Mouse (Mus musculus) heart, postnatal 0 days (tissue): ENCODE results near the gene Chmp6. TPM values are rescaled to one million over a fixed set of nuclear protein-coding genes. Genes with fewer than 3 reads are reported as not detected.

Source experiments
- ATAC-seq: fragments of 200-750 bp; cut with Nextera tagmentation; 2 replicates; pipeline ENCODE4 v1.8.0; 2017; ENCODE audit warnings: low read depth, moderate number of reproducible peaks, moderate library complexity; ENCODE audit not compliant: insufficient read depth
- DNase-seq: peaks from one replicate; pipeline ENCODE4 v3.0.0-alpha.2; 2016; ENCODE audit warnings: low spot score
- H3K27ac ChIP-seq: fragments of 300-500 bp; sonication (generic); 2 replicates; pipeline ENCODE4 v1.5.1; 2014; ENCODE audit warnings: low read depth, mild to moderate bottlenecking
- H3K27me3 ChIP-seq: fragments of 300-500 bp; sonication (generic); 2 replicates; pipeline ENCODE4 v1.6.1; 2014; ENCODE audit warnings: low read length, mixed read lengths; ENCODE audit not compliant: control insufficient read depth, insufficient read depth
- H3K36me3 ChIP-seq: fragments of 300-500 bp; sonication (generic); replicated peaks from 2 replicates; pipeline ENCODE4 v1.6.1; 2014; ENCODE audit warnings: low read length, mixed read lengths; ENCODE audit not compliant: control insufficient read depth, insufficient read depth
- H3K4me1 ChIP-seq: fragments of 300-500 bp; sonication (generic); 2 replicates; pipeline ENCODE4 v1.6.1; 2014; ENCODE audit warnings: antibody characterized with exemption; ENCODE audit not compliant: control insufficient read depth, insufficient read depth
- H3K4me2 ChIP-seq: fragments of 300-500 bp; sonication (generic); 2 replicates; pipeline ENCODE4 v1.6.1; 2014; ENCODE audit warnings: low read depth, mild to moderate bottlenecking, low read length, moderate library complexity
- H3K4me3 ChIP-seq: fragments of 300-500 bp; sonication (generic); 2 replicates; pipeline ENCODE4 v1.5.1; 2014; ENCODE audit warnings: low read depth, low read length
- H3K9ac ChIP-seq: fragments of 300-500 bp; sonication (generic); replicated peaks from 2 replicates; pipeline ENCODE4 v1.6.1; 2014; ENCODE audit warnings: low read depth, low read length, mixed read lengths
- H3K9me3 ChIP-seq: fragments of 300-500 bp; sonication (generic); replicated peaks from 2 replicates; pipeline ENCODE4 v1.6.1; 2016; ENCODE audit warnings: low read length; ENCODE audit not compliant: control insufficient read depth
- CTCF ChIP-seq: IDR thresholded peaks from 2 replicates; pipeline ENCODE4 v1.5.1; 2016; ENCODE audit warnings: antibody characterized with exemption, control low read depth, low read depth
- EP300 ChIP-seq: IDR thresholded peaks from 2 replicates; pipeline ENCODE4 v1.6.1; 2016; ENCODE audit warnings: antibody characterized with exemption, low read depth
- WGBS: fragments of 180-500 bp; shearing (Covaris S2); extraction: QIAGEN DNeasy Blood & Tissue Kit; methylation state at CpG from one replicate; pipeline ENCODE4 v1.1.7; 2014; 5-methylcytosine and 5-hydroxymethylcytosine counted together
- polyA plus RNA-seq: library from polyadenylated mRNA; unstranded; fragments of >200 nt; fragmentation: Nextera tagmentation; extraction: Ambion mirVana; gene quantifications from 2 replicates; pipeline ENCODE4 v1.2.1, GENCODE M21; 2015
- total RNA-seq: library from RNA; depleted of rRNA; stranded (reverse); fragments of >200 nt; gene quantifications from 2 replicates; pipeline ENCODE4 v1.2.3, GENCODE M21; 2014; ENCODE audit warnings: low replicate concordance

Gene Chmp6
- total and polyA plus RNA-seq, 2 experiments from 2014 or later: 57.7 to 65.2 TPM

DNA sequence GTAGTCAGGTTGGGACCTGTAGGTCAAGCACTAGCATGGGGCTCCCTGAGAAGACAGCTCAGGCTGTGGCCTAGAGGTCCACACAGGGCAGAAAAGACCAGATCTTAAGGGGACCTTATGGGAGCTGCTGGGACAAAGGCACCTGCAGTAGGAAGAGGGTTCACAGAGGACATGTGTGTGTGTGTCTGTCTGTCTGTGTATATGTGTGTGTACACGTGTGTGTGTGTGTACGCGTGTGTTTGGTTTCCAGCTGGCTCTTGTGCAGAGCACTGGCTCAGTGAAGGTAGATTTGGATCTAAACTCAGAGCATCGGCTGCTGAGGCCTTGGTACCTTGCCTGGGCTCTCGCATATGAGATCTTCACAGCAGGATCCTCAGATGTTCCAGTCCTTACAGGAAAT is 7.4 kb downstream of the Chmp6 start:
- Histone ChIP-seq H3K9me3 (no peaks in the 10 kb centered on the region), H3K4me3 (no peak overlapping the region), H3K36me3 (peaks cover 36% of the 10 kb centered on the region), H3K4me2 (no peak overlapping the region), H3K27me3 (no peaks in the 10 kb centered on the region), H3K27ac (no peak overlapping the region), H3K9ac (no peak overlapping the region), H3K4me1 (peaks cover 6% of the 10 kb centered on the region; the same call in 1 of the 2 replicates)
- no peak for ATAC-seq
- WGBS: 85% methylated on average over 5 of the region's 5 CpGs
- TF ChIP-seq EP300 (no peak), CTCF (no peak)
- DNase-seq: no peak

DNA sequence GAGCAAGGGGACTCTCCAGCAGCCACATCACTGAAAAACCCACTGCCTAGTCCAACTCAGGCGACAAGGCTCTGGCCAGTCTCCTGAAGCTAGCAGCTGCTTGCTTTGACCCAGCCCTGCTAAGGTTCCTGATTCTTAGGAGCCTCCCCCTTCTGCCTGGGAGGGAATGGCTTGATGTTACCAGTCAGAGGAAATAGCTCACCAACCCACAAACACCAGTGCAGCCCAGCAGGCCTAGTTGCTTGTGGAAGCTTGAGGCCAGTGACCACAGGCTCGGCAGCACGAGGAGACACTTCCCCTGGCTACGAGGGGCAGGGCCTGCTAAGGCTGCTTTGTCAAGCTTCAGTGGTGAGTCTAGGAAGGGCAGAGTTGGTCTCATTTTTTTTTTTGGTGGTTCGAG is 11.9 kb downstream of the Chmp6 start:
- no peak overlapping the region for H3K4me3 ChIP-seq
- no peak for ATAC-seq
- no peak for DNase-seq

DNA sequence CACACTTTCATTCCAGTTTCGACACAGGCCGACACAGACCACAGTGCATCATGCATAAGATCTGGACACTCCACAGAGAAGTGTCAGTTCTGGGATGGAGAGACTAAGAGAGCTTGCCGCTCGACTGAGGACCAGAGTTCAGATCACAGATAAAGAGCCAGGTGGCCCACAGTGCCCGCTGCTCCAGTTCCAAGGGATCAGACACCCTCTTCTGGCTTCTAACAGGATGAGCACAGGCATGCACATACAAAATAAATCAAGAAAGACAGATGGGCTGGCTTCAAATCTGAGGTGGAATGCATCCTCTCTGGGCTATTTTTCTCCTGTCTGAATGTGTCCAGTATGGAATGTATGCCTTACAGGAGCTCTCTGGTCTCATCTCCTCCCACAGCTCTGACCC is 13.5 kb downstream of the Chmp6 start:
- no peaks in the 10 kb centered on the region for H3K27me3 ChIP-seq
- no peaks in the 10 kb centered on the region for H3K36me3 ChIP-seq
- no peak for TF ChIP-seq CTCF
- no peak for TF ChIP-seq EP300
- no peak overlapping the region for H3K4me3 ChIP-seq
- no peak for ATAC-seq
- no peak overlapping the region for H3K27ac ChIP-seq
- no peaks in the 10 kb centered on the region for H3K9me3 ChIP-seq
- WGBS: 67% methylated on average over 5 of the region's 5 CpGs
- no peak overlapping the region for H3K4me2 ChIP-seq
- DNase-seq: no peak
- H3K4me1 ChIP-seq: no peaks in the 10 kb centered on the region
- no peak overlapping the region for H3K9ac ChIP-seq

More for the DNA sequence above, 11.9 kb downstream of the Chmp6 start:
- no peak for TF ChIP-seq CTCF
- TF ChIP-seq EP300: no peak
- peaks cover 2% of the 10 kb centered on the region for H3K36me3 ChIP-seq
- no peaks in the 10 kb centered on the region for H3K27me3 ChIP-seq
- H3K4me2 ChIP-seq: no peak overlapping the region
- H3K9me3 ChIP-seq: no peaks in the 10 kb centered on the region
- H3K4me1 ChIP-seq: no peaks in the 10 kb centered on the region
- no peak overlapping the region for H3K27ac ChIP-seq
- no peak overlapping the region for H3K9ac ChIP-seq
- 66% methylated on average over 5 of the region's 5 CpGs for WGBS

DNA sequence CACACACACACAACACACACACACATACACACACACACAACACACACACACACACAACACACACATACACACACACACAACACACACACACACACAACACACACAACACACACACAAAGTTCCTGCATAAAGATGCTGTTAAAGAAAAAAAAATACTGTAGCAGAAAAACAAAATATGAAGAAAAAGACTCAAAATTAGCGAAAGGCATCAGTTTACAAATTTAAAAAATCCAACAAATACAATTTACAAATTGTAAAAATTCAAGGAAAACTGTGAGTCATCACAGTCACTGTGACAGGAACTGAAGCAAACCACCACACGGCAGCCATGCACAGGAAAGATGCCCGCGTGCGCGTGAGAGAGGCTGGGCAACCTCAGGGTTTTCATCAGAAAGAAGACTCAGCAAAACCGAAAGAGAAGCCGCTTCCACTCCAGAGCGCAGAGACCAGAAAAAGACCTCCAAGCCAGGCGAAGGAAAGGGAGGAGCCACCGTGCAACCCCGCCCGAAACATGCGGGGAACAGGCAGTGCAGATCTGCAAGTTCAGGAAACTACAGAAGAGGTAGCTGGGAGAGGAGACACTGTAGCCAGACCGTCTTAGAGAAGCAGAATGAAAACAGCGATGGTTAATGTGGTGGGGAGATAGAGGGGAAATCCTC is 14.9 kb downstream of the Chmp6 start:
- no peak for DNase-seq
- no peaks in the 10 kb centered on the region for H3K36me3 ChIP-seq
- H3K4me1 ChIP-seq: no peaks in the 10 kb centered on the region
- 0 out of 2 replicates have a peak overlapping the region, but pooled peaks have one; percentile 5 for H3K9ac ChIP-seq
- TF ChIP-seq EP300 (no peak), CTCF (no peak)
- WGBS: 39% methylated on average over 16 of the region's 16 CpGs
- peak overlapping the region; percentile 46 for H3K4me2 ChIP-seq
- H3K27me3 ChIP-seq: no peaks in the 10 kb centered on the region
- no peaks in the 10 kb centered on the region for H3K9me3 ChIP-seq
- no peak overlapping the region; the same call in 1 of the 2 replicates for H3K27ac ChIP-seq
- no peak for ATAC-seq
- peak overlapping the region; percentile 28; the same call in 1 of the 2 replicates for H3K4me3 ChIP-seq

DNA sequence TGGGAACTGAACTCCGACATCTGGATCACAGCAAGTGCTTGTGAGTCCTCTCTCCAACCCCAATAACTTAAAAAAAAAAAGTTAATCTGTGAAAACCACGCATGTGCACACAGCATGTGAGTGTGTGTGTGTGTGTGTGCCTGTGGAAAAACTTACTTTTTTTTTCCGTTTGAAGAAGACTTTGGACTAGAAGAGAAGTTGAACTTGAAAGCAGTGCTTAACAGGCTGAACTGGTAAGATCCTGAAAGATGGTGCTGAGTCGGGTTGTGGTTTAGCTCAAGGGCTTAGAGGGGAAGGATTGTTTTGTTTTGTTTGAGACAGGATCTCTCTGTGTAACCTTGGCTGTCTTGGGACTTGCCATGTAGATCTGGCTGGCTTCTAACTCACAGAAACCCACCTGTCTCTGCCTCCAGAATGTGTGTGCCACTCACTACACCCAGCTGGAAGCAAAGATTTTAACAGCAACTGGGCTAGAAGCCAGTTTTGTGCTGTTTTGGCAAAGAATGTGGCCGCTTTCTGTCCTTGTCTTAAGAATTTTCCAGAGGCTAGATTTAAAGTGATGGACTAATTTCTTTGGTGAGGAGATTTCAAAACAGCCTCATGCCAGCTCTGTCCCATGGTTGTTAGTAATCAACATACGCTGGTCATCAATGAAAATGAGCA is 16.5 kb downstream of the Chmp6 start:
- H3K9me3 ChIP-seq: no peaks in the 10 kb centered on the region
- DNase-seq (no peak), ATAC-seq (no peak)
- H3K4me2 ChIP-seq: no peak overlapping the region
- H3K27ac ChIP-seq: no peak overlapping the region
- no peaks in the 10 kb centered on the region for H3K4me1 ChIP-seq
- no peak overlapping the region for H3K9ac ChIP-seq
- 74% methylated on average over 6 of the region's 6 CpGs for WGBS
- no peak for TF ChIP-seq CTCF
- no peak overlapping the region for H3K4me3 ChIP-seq
- H3K36me3 ChIP-seq: no peaks in the 10 kb centered on the region
- H3K27me3 ChIP-seq: no peaks in the 10 kb centered on the region
